Mouse (Mus musculus): ENCODE measurements around the gene Garem2.

The Garem2 gene

DNA sequence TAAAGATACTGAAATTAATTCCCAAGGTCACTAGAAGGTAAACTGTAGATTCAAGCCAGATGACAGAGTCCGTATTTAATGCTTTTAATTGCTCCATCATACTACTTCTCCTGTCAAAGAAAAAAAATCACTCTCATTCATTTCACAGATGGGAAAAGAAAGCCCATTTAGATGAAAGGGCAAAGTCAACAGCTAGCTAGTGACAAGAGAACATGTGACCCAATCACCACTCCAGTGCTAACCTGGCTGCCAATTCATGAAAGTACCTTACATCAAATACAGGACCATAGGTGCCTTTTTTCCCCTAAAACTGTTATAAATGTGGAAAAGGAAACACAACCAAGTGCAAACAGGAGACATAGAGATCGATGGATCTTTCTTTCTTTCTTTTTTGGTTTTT, 48.3 kb downstream of the Garem2 start:
- DNase-seq (ENCODE audit: low read depth), result no peak

DNA sequence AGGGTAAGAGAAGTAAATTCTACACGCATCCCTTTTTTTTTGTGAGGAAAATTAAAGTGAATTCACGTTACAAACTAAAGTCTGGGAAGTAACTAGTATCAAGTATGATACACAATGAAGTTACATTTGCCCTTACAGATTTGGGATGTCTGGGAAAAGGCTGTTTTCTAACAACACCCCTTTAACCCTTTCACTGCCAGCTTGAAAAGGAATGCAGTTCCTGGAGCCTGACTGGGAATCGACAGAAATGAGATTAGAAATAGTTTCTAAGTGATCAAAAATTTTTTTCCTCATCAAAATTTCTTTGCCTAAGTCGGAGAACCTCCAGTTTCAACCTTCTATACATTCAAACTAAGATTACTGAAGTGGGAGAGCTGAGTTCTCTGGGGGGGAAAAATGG, 49.1 kb downstream of the Garem2 start:
- DNase-seq (ENCODE audit: low read depth), result no peak

DNA sequence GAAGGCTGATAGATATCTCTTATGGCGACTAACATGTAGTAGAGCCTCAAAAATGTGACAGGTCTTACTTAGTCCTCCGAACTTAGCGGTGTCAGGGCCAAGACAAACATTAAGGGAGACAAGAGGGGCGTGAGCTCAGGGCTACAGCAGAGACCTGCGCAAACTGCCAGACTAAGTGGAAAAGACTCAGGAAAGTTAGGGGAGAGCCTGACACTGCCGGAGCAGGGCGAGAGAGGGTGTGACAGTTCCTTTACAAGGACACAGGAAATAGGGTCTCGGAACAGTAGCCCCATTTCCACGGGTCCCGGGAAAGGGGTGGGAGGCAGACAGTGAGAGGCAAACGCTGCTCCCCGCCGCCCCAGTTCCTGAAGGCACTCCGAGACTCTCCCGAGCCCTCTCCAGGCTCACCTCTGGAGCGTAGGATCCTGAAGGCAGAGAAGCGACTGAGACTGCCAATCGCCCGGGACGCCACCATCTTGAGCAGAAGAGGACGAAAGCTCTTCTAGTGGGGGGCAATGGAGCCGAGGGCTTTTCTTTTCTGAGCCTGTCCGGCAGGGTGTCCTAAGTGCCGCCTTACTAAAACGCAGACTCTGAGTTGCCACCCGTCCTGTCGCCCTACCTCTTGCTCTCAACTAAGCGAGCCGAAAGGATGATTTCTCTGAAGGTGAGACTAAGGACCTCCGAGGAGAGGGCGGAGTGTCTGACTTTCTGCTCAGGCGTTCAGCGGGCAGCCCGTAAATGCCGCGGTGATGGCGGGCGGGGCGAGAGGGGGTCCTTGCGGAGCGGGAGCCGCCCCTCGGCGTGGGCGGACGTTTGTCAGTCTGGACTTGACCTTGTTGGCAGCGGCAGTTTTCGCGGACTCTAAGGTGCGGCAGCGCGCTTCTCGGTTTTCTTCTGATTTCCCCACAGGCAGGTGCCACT, 49.8 kb downstream of the Garem2 start, which contains the start of the genes Hadha and Hadhb:
TSS of gene Hadha (minus strand) at position 689 of the 921 bp plus-strand sequence.
TSS of gene Hadhb (plus strand) at position 775 of the 921 bp plus-strand sequence.
- peak; percentile 83 for DNase-seq (ENCODE audit: low read depth)

DNA sequence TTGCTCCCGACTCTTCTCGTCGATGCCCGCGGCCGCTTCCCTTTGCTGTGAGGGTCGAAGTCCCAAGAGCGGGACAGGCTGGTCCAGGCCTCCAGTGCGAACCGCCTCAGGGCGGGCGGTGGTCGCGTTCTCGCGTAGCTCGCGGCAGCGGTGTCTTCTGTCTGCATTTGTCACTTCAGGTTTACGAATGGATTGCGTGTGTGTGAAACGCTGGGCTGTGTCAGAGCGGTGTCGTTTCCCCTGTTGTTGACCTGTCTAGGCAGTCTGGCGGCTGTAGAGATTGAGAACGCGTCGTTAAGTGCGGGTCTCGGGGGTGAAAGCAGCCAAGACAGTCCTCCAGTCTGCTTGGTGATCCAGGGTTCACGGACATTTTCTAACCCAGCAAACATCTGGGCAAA, 50.4 kb downstream of the Garem2 start:
- DNase-seq (ENCODE audit: low read depth), result no peak

DNA sequence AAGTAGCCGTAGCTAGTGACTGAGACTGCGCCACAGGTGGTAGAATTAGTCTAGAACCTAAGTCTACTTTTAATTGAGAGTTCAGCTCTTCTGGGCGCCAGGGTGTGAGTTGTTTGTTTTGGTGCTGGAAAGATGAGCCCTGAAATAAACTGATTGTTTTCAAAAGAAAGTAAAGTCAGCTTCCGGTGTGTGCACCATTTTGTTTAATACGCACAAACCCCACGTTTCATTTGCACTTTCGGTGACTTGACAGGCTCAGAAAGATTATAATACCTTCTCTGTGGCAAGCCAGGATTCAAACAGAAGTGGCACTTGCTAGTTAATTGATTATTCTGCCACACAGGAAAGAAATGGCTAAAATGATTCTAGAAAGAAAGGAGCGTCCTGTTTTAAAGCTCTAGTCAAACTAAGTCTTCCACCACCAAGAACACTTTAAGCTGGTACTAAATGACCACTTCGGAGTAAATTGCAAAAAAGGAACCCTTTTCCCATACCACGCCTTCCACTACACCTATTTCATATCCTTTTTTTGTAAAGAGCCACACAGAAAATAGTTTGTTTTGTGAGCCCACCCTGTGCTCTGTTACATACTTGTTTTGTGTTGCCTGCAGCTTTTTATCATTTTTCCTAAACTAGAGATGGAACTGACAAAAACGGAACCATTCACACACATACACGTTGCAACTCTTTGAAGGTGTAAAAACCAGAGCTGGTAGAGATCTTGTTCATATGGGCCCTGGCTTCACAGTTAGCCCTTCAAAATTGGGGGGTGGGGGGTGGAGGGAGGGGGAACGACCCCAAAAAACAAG, 51.1 kb downstream of the Garem2 start:
- no peak for DNase-seq (ENCODE audit: low read depth)

DNA sequence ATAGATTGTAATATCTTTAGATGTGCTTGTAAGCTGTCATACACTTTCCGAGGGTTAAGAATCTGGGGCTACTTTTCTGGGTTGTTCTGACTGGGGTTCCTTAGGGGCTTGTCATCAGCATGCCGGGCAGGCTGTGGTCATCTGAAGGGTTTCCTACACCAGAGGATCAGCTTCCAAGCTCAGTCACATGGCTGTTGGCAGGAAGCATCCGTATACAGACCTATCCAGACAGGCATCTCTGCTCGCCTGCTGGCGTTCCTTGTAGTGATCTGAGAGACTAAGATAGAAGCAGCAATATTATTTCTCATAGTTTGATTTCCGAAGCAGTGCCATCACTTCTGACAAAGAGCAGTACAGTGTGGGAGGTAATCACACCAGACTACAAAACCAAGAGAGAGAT, 54.6 kb downstream of the Garem2 start:
- DNase-seq (ENCODE audit: low read depth), result no peak

DNA sequence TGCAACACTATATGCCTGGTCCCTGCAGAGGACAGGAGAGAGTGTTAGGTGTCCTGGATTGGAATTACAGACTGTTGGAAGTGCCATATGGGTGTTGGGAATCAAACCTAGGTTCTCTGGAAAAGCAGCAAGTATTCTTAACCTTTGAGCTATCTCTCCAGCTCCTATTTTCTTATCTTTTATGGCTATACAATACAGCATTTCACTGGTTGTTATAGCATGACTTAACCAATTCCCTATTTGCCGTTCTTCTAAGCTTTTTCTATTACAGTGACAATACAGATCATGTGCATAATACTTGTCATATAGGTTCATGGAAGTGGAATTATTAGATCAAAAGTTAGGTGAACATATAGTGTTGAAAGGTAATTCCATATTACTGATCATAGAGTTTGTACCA, 56.9 kb downstream of the Garem2 start:
- no peak for DNase-seq (ENCODE audit: low read depth)

DNA sequence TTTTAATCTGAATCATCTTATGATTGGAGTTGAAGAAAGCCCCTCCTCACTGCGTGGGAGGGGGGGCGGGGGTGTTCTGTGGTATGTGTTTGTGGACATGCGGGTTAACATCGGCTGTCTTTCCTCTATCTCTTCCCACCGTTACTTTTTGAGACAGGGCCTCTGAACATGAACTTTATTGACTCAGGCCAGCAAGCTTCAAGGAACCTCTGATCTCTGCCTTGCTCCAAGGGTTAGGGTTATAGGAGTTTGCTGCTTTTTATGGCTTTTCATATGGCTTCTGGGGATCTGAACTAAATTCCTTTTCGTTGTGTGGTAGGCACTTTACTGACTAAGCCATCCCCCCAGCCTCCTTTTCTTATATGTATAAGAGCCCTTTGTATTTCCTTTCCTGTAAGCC, 57.4 kb downstream of the Garem2 start:
- DNase-seq (ENCODE audit: low read depth), result no peak

DNA sequence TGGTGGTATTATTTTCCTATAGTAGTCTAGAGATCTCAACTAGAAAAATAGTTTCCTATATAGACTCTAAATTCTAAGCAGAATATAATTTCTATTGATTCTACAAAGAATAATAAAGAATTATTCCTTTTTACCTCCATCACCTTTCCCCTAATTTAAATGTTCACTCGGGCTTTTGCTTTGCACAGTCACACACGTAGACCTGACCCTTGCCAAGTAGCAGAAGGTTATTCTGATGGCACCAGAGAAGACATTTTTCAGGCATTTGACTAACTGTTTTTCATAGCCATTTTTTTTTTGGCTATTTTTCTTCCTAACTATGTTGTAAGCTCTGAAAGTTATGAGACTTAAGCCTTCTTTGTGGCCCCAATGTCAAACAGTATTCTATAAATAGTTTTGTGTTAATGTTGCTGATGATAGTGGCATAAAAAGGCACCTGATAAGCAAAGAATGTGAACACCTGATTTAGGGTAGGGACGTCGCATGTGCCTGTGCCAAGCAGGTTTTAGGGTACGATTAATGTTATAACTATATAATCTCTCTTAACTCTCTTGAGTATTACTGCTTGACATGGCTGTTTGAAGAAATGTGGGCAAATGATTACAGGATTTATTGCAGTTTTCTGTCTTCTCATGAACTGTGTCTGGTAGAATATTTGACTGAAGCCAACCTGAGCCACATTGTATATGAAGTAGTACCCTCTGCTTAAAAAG, 60.4 kb downstream of the Garem2 start:
- DNase-seq (ENCODE audit: low read depth), result no peak

All from fibroblast of lung, adult 2 months (primary cell).